Mouse (Mus musculus): ENCODE results near the gene Slf1. TPM values are rescaled to one million over a fixed set of nuclear protein-coding genes. Genes with fewer than 3 reads are reported as not detected.
"Not testable (repeated sequence)": the region's sequence is repeated elsewhere in the genome, so short reads cannot be mapped to it uniquely, and the experiment has no call there.

Gene Slf1
- polyA plus RNA-seq (2015; fragmentation: Nextera tagmentation; extraction: Ambion mirVana) = 37.1 and 39.4 TPM in 2 replicates

DNA sequence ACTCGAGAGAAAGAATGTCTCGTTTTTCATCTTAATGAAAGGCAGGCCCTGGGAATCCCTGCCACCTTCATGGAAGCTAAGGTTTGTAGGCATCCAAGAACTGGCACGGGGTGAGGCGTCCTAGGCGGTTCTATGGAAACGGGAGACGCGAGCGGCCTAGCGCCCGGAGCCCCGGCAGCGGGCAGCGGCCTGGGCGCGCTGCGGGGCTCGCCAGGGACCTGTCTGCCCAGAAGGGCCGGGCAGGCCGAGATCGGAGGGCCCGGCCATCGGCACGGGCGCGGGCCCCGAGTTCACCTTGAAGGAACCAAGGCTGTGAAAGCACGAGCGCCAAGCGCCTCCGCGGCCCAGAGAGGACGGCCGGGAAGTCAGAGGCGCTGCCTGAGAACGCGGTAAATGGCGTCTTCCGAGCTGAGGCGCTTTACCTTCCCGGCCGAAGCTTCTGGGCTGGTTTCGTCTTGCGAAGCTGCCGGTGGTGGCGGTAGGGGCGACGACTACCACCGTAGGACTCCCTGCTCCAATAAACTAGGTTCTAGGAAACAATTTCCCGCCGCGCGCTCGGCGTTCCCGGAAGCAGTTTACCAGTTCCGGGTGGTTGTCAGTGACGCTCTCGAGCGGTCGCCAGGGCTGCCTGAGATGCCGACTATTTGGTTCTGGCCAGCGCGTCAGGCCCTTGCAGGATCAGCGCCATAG, at the start of gene Slf1, which contains the start of gene 2210408I21Rik:
Slf1 (minus strand) TSS at position 543 of the 690 bp plus-strand sequence.
2210408I21Rik (plus strand) TSS at position 610 of the 690 bp plus-strand sequence.
- Histone ChIP-seq H3K9ac (replicated peaks) (peak within 1 kb of the TSS; percentile 92), H3K27me3 (no peaks in the 10 kb centered on the region), H3K9me3 (no peaks in the 10 kb centered on the region), H3K4me1 (replicated peaks) (peaks cover 7% of the 10 kb centered on the region), H3K4me3 (replicated peaks) (peak within 1 kb of the TSS; percentile 98), H3K4me2 (replicated peaks) (peak within 1 kb of the TSS; percentile 68), H3K27ac (peak within 1 kb of the TSS; percentile 93), H3K36me3 (no peaks in the 10 kb centered on the region)
- under 1% methylated on average over 65 of the region's 65 CpGs for WGBS
- peak; percentile 99 for ATAC-seq

DNA sequence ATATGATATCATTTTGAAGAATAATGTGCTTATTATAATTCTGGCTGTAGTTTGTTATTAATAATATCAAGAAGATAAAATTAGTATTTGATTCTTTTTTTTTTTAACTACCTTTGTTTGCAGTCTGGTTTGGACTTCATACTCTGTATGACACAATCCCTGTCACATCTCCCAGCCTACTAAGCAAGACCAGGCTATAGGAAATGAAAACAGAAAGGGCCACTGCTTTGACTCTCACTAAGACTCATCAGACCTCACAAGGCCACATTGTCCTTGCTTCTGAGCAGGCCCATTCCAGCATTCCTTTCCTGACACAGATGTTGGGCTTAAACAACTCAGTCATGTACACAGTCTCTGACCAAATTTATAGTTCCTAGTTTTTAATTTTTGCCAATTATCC, 42.7 kb upstream of the Slf1 start:
- H3K4me3 ChIP-seq (replicated peaks) = no peak overlapping the region
- H3K9me3 ChIP-seq = no peaks in the 10 kb centered on the region
- H3K4me2 ChIP-seq (replicated peaks) = no peak overlapping the region
- no peak overlapping the region for H3K27ac ChIP-seq
- H3K27me3 ChIP-seq = no peaks in the 10 kb centered on the region
- H3K36me3 ChIP-seq = no peaks in the 10 kb centered on the region
- no peaks in the 10 kb centered on the region for H3K4me1 ChIP-seq (replicated peaks)
- no peak for ATAC-seq
- H3K9ac ChIP-seq (replicated peaks) = no peak overlapping the region

DNA sequence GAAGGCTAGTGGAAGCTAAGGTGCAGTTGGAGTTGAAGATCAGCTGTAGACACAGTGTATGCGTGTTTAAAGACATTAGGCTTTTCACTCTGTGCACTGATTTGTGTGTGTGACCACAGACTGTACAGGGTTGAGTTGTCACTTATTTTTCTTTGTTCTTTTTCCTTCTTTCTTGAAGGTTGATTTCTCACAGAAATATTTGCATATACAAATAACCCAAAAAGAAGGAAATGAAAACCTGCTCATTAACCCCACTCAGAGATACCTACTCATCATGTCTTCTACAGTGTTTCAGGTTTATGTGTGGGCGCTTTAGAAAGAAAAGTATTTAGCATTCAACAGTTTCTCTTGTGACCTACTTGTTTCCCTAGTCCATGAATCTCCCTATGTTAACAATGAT, 5.6 kb upstream of the Slf1 start:
- no peak overlapping the region for H3K4me3 ChIP-seq (replicated peaks)
- no peak overlapping the region for H3K9ac ChIP-seq (replicated peaks)
- H3K27ac ChIP-seq = no peak overlapping the region
- H3K4me1 ChIP-seq (replicated peaks) = peaks cover 7% of the 10 kb centered on the region
- no peak overlapping the region for H3K4me2 ChIP-seq (replicated peaks)
- no peaks in the 10 kb centered on the region for H3K27me3 ChIP-seq
- no peaks in the 10 kb centered on the region for H3K9me3 ChIP-seq
- 90% methylated on average over 2 of the region's 2 CpGs for WGBS
- ATAC-seq = no peak
- H3K36me3 ChIP-seq = no peaks in the 10 kb centered on the region

DNA sequence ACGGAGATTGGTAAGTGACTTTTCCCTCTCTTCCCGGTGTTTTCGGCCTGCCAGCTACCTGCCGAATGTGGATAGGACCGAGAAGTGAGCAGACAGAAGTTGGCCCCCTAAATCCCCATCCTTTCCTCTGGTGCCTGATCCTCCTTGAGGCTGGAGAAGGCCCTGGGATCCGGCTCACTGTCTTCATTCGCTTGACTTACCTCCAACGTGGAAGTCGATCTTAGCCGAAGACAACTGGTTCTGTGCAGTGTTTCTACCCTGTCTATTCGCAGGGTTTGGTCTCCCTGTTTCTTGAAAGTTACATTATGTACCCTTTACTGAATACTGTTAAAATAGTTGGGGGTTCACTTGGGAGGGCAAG, 328 bp upstream of the Slf1 start:
- Histone ChIP-seq H3K4me2 (replicated peaks) (peak overlapping the region; percentile 68), H3K4me1 (replicated peaks) (peaks cover 7% of the 10 kb centered on the region), H3K36me3 (no peaks in the 10 kb centered on the region), H3K27me3 (no peaks in the 10 kb centered on the region), H3K27ac (peak overlapping the region; percentile 93), H3K4me3 (replicated peaks) (peak overlapping the region; percentile 98), H3K9ac (replicated peaks) (peak overlapping the region; percentile 92), H3K9me3 (no peaks in the 10 kb centered on the region)
- under 1% methylated on average over 11 of the region's 11 CpGs for WGBS
- ATAC-seq = peak; percentile 85

DNA sequence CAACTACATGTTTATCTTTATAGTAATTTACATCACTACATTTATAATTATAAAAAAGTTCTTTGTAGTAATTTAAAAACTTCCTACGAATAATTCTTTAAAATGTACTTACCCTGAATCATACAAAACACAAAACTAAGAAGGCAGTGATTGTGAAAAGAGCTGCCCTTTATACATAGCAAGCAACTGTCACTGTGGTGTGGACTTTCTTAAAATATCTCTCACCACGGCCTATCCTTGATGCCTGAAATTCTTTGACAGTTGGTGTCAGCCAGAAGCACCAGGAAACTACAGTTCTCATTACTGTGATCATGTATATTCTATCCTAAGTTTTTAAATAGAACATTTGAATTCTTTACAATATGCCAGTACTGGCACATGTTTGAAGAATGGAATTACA, 4.1 kb downstream of the Slf1 start:
- Histone ChIP-seq H3K27me3 (no peaks in the 10 kb centered on the region), H3K4me3 (replicated peaks) (no peak overlapping the region), H3K27ac (no peak overlapping the region), H3K9ac (replicated peaks) (no peak overlapping the region), H3K4me2 (replicated peaks) (no peak overlapping the region), H3K9me3 (no peaks in the 10 kb centered on the region), H3K4me1 (replicated peaks) (peaks cover 2% of the 10 kb centered on the region), H3K36me3 (no peaks in the 10 kb centered on the region)
- ATAC-seq = no peak
- WGBS = 94% methylated on average over 2 of the region's 2 CpGs

DNA sequence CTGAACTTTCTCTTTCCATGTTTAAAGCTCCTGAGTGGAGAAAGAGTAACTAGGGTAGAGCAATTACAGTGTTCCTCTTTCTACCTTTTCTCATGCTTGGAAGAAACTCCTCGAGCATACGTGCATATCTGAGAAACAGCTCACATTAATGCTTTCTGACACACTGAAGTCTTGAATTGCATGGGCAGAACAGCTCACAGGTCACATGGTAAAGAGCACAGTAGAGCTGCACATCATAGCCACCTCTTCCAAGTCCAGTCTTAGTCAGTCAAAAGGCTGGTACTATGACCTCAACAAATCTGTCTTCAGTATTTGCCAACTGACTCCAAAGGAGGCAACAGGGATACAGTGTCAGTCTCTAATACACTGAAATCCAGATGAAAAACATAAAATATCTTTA, 7.0 kb downstream of the Slf1 start:
- no peaks in the 10 kb centered on the region for H3K9me3 ChIP-seq
- H3K27ac ChIP-seq = no peak overlapping the region
- ATAC-seq = no peak
- H3K9ac ChIP-seq (replicated peaks) = no peak overlapping the region
- H3K4me2 ChIP-seq (replicated peaks) = no peak overlapping the region
- no peaks in the 10 kb centered on the region for H3K4me1 ChIP-seq (replicated peaks)
- no peaks in the 10 kb centered on the region for H3K27me3 ChIP-seq
- peaks cover 2% of the 10 kb centered on the region; the same call in 1 of the 2 replicates for H3K36me3 ChIP-seq
- H3K4me3 ChIP-seq (replicated peaks) = no peak overlapping the region
- 92% methylated on average over 2 of the region's 2 CpGs for WGBS

DNA sequence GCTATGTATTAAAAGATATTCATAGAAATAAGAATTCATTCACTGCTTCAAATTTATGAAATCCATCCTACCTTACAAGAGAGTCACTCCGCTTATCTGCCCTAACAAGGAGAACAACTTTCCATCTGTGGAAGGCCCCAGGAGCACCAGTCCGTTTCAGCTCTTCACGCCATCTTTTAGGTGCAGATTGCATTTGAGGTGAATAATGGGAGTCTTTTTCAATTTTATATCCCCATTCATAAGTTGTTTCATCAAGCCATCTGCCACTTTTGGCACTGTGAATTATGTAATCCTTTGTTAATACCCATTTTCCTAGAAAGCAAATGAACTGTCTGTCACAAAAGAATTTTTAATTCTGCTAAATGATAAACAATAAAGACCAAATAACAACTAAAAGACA, 10.1 kb downstream of the Slf1 start:
- H3K4me3 ChIP-seq (replicated peaks) = no peak overlapping the region
- no peak overlapping the region for H3K9ac ChIP-seq (replicated peaks)
- H3K4me2 ChIP-seq (replicated peaks) = no peak overlapping the region
- no peaks in the 10 kb centered on the region for H3K4me1 ChIP-seq (replicated peaks)
- no peak for ATAC-seq
- H3K27ac ChIP-seq = no peak overlapping the region
- peaks cover 2% of the 10 kb centered on the region; the same call in 1 of the 2 replicates for H3K36me3 ChIP-seq
- 80% methylated on average over 3 of the region's 3 CpGs for WGBS
- no peaks in the 10 kb centered on the region for H3K9me3 ChIP-seq
- H3K27me3 ChIP-seq = no peaks in the 10 kb centered on the region

DNA sequence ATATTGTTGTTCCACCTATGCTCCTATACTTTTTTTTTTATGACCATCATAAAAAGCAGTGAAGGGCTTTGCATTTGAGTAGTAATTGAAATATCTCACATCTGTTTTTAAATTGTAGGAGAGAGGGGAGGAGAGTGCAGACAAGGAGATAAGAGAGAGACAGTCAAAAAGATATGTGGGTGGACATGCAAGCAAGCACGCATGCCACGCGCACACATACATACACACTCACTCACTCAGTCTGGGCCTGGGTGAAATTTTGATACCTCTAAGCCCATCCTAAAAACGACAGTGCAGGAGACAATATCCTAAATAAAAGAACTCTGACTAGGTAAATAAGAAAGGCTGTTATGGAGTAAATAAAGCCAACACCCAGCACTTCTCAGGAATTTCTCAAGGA, 16.6 kb downstream of the Slf1 start:
- no peak overlapping the region for H3K4me3 ChIP-seq (replicated peaks)
- H3K9me3 ChIP-seq = no peaks in the 10 kb centered on the region
- no peaks in the 10 kb centered on the region for H3K4me1 ChIP-seq (replicated peaks)
- no peak overlapping the region for H3K9ac ChIP-seq (replicated peaks)
- WGBS = 95% methylated on average over 4 of the region's 4 CpGs
- H3K27ac ChIP-seq = no peak overlapping the region
- no peak overlapping the region for H3K4me2 ChIP-seq (replicated peaks)
- no peak for ATAC-seq
- H3K27me3 ChIP-seq = no peaks in the 10 kb centered on the region
- H3K36me3 ChIP-seq = peaks cover 2% of the 10 kb centered on the region; the same call in 1 of the 2 replicates

DNA sequence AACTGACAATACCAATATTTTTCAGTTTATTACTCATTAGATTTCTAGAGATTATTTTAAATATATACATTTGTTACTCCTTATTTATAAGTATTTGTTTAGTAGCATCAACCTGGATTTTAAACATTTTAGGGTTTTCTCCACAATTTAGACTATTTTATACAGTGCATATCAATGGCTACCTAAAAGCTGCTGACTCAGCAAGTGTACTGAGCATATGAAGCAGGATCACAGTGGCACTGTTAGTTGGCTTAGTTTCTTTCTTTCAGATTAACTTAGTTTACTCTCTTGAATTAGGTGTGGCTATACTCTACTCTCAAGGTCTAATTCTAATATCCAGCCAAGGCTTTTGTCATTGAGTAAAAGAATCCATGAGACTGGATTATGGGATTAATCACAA, 27.5 kb downstream of the Slf1 start:
- no peak overlapping the region for H3K4me2 ChIP-seq (replicated peaks)
- H3K9ac ChIP-seq (replicated peaks) = no peak overlapping the region
- H3K4me3 ChIP-seq (replicated peaks) = no peak overlapping the region
- ATAC-seq = no peak
- H3K4me1 ChIP-seq (replicated peaks) = no peaks in the 10 kb centered on the region
- H3K9me3 ChIP-seq = no peaks in the 10 kb centered on the region
- H3K27me3 ChIP-seq = no peaks in the 10 kb centered on the region
- no peak overlapping the region for H3K27ac ChIP-seq
- H3K36me3 ChIP-seq = peaks cover 5% of the 10 kb centered on the region

DNA sequence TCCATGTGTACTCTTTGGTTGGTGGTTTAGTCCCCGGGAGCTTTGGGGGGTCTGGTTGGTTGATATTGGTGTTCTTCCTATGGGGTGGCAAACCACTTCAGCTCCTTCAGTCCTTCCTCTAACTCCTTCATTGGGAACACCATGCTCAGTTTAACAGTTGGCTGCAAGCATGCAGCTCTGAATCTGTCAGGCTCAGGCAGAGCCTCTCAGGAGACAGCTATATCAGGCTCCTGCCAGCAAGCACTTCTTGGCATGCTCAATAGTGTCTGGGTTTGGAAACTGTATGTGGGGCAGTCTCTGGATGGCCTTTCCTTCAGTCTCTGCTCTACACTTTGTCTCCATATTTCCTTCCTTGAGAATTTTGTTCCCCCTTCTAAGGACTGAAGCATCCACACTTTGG, 42.4 kb downstream of the Slf1 start:
- H3K27me3 ChIP-seq; H3K27ac ChIP-seq; H3K4me2 ChIP-seq (replicated peaks); H3K4me1 ChIP-seq (replicated peaks); H3K9me3 ChIP-seq; H3K4me3 ChIP-seq (replicated peaks); ATAC-seq; H3K9ac ChIP-seq (replicated peaks): not testable (repeated sequence)
- WGBS = 100% methylated on average over 1 of the region's 1 CpGs
- H3K36me3 ChIP-seq = peaks cover 24% of the 10 kb centered on the region

DNA sequence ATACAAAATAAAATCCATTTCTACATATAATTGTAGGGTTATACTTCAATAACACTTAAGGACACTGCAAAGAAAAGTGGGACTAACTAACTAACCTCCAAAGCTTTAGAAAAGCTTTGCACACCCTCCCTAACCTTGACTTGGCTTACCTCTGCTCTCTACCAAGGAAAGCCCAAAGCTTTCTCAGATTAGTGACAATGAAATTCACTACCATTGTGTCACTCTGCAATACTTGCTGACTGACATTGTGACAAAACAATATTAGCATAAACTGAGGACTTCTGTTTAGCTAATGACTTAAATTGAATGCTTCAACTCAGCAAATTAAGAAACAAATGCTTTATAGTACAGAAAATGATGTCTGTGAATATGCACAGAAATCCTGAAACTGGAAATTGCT, 63.2 kb downstream of the Slf1 start:
- ATAC-seq = no peak
- H3K36me3 ChIP-seq = peaks cover 12% of the 10 kb centered on the region

DNA sequence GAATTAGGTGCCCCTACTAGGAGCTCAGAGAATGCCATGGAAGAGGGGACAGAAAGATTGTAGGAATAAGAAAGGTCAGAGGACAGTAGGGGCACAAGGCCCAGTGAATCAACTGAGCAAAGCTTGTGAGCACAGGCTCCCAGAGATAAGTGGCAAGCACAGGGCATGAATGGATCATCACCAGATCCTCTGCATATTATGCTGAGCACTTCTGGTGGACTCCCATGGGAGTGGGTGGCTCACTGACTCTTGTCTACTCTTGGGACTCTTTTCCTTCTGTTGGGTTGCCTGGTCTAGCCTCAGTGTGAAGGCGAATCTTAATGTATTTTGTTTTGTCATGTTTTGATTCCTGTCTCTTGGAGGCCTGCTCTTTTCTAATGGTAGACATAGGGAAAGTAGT, 66.4 kb downstream of the Slf1 start:
- Histone ChIP-seq H3K27ac (no peak overlapping the region), H3K9ac (replicated peaks) (no peak overlapping the region), H3K4me1 (replicated peaks) (no peaks in the 10 kb centered on the region), H3K4me2 (replicated peaks) (no peak overlapping the region), H3K9me3 (no peaks in the 10 kb centered on the region), H3K36me3 (0 out of 2 replicates have a peak, but pooled peaks cover 3% of the 10 kb centered on the region), H3K4me3 (replicated peaks) (no peak overlapping the region), H3K27me3 (no peaks in the 10 kb centered on the region)
- WGBS = 88% methylated on average over 1 of the region's 1 CpGs
- ATAC-seq = 0 out of 2 replicates have a peak, but pooled peaks have one; percentile 20

More for the DNA sequence above, 63.2 kb downstream of the Slf1 start:
- no peak overlapping the region for H3K4me3 ChIP-seq (replicated peaks)
- H3K4me2 ChIP-seq (replicated peaks) = no peak overlapping the region
- H3K27ac ChIP-seq = no peak overlapping the region
- H3K9ac ChIP-seq (replicated peaks) = no peak overlapping the region
- no peaks in the 10 kb centered on the region for H3K4me1 ChIP-seq (replicated peaks)
- no peaks in the 10 kb centered on the region for H3K27me3 ChIP-seq
- H3K9me3 ChIP-seq = peaks cover 3% of the 10 kb centered on the region

DNA sequence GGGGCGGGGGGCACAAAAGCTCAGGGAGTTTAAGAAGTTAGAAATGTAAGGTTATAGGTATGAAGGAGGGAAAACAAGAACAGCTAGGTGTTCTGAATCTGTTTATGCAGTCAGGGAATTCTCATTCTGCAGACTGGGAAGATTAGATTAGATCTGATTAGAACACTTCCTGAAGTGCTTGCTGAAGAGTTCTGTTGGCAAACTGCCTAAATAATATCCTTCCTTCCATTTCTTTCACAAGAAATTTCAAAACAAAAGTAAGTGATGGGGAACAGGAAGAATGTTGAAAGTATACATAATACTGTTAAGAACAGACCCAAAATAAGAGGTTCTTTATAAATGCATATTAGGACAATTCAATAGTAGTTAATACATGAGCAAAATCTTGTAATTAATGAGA, 72.1 kb downstream of the Slf1 start:
- Histone ChIP-seq H3K9me3 (no peaks in the 10 kb centered on the region), H3K4me2 (replicated peaks) (no peak overlapping the region), H3K36me3 (0 out of 2 replicates have a peak, but pooled peaks cover 3% of the 10 kb centered on the region), H3K4me3 (replicated peaks) (no peak overlapping the region), H3K4me1 (replicated peaks) (no peaks in the 10 kb centered on the region), H3K9ac (replicated peaks) (no peak overlapping the region), H3K27me3 (no peaks in the 10 kb centered on the region), H3K27ac (no peak overlapping the region)
- ATAC-seq = no peak
- WGBS = 95% methylated on average over 1 of the region's 1 CpGs
